Mouse (Mus musculus): ENCODE data around the gene Galnt18.

Galnt18 gene

GRCm38 (mm10) chr7:111492242-111492949 lies 287.4 kb downstream of the Galnt18 start:
- DNase-seq (ENCODE audit: extremely low read depth, low read depth, low spot score) = no peak

- DNase-seq (ENCODE audit: extremely low read depth, low read depth, low spot score) = no peak
Observed at GRCm38 (mm10) chr7:111491566-111491965, 288.2 kb downstream of the Galnt18 start.

- no peak for DNase-seq (ENCODE audit: extremely low read depth, low read depth, low spot score)
Observed at GRCm38 (mm10) chr7:111486811-111487333, 292.9 kb downstream of the Galnt18 start.

- DNase-seq (ENCODE audit: extremely low read depth, low read depth, low spot score) = no peak
Observed at GRCm38 (mm10) chr7:111483896-111484295, 295.9 kb downstream of the Galnt18 start.

DNA sequence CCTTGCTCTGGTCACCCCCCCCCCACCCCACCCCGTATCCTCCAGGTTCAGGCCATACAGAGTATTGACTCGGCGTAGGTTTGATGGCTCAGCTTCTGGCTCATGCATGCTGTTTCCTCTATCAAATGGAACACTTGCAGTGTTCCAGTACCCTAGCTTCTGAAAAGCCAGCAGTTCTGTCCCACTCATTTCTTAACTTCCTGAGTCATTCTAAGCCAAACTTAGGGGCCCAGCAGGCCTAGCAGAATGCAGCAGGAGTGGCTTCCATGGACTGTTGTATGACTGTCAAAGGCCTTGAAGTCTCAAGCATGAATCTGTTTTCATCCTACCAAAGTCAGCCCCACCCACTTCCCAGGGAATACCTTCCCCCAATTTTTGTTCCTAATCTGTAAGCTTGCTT lies 296.5 kb downstream of the Galnt18 start:
- DNase-seq (ENCODE audit: extremely low read depth, low read depth, low spot score) = no peak

DNA sequence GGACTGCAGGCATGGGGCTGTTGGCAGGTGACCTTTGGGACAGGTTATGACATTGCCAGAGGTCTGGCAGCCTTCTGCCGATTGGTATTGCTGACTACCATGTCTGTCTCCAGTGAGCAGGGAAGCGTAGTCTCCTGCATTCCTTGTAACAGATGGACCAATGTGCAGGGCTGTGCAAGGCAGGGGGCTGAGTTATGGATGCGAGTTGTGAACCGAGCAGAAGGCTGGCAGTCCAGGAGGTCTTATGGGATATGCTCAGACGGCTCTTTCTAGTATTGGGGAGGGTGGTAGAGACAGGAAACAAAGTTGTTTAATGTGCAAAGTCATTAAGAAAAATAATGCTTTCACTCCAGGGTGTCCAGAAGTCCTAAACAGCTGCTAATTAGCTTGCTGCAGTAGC lies 312.1 kb downstream of the Galnt18 start:
- DNase-seq (ENCODE audit: extremely low read depth, low read depth, low spot score) = no peak

- no peak for DNase-seq (ENCODE audit: extremely low read depth, low read depth, low spot score)
Observed at GRCm38 (mm10) chr7:111466720-111467119, 313.1 kb downstream of the Galnt18 start.

- no peak for DNase-seq (ENCODE audit: extremely low read depth, low read depth, low spot score)
Observed at GRCm38 (mm10) chr7:111466121-111466520, 313.7 kb downstream of the Galnt18 start.

- DNase-seq (ENCODE audit: extremely low read depth, low read depth, low spot score) = no peak
Observed at GRCm38 (mm10) chr7:111459716-111460115, 320.1 kb downstream of the Galnt18 start.

- no peak for DNase-seq (ENCODE audit: extremely low read depth, low read depth, low spot score)
Observed at GRCm38 (mm10) chr7:111456007-111456406, 323.8 kb downstream of the Galnt18 start.

DNA sequence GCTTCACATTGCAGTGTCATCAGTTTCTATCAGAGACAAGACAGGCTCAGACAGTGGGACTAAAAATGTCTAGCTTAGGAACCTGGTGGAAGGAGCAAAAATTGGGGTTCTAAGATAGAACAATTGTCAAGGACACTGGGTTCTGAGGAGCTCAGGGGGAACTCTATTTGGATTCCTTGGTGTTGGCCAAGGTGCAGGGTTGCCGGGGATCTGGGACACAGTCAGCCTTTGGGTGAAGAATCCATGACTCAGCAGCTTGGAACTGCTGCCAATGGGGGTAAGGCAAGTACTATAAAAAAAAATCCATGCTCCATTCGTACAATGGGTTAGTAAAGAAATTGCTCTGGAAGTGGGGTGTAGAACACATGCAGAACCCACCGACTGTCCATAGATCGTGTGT lies 324.2 kb downstream of the Galnt18 start:
- DNase-seq (ENCODE audit: extremely low read depth, low read depth, low spot score) = no peak

GRCm38 (mm10) chr7:111452000-111452399 lies 327.8 kb downstream of the Galnt18 start:
- no peak for DNase-seq (ENCODE audit: extremely low read depth, low read depth, low spot score)

- DNase-seq (ENCODE audit: extremely low read depth, low read depth, low spot score) = no peak
Observed at GRCm38 (mm10) chr7:111450286-111451095, 329.3 kb downstream of the Galnt18 start.

GRCm38 (mm10) chr7:111433173-111433572 lies 346.6 kb downstream of the Galnt18 start:
- DNase-seq (ENCODE audit: extremely low read depth, low read depth, low spot score) = no peak

- peak; percentile 85 for DNase-seq (ENCODE audit: extremely low read depth, low read depth, low spot score)
Observed at GRCm38 (mm10) chr7:111427392-111427791, 352.4 kb downstream of the Galnt18 start.
